Mouse (Mus musculus) liver, embryonic 14.5 days (tissue): ENCODE results near the gene Agrp. TPM values are rescaled to one million over a fixed set of nuclear protein-coding genes. Genes with fewer than 3 reads are reported as not detected.
A peak's percentile ranks its signal among the peaks of the same experiment; 100 is the strongest.

ENCODE experiments used
- ATAC-seq: fragments of 200-750 bp; cut with Nextera tagmentation; 2 replicates; pipeline ENCODE4 v1.8.0; 2017; ENCODE audit warnings: moderate number of reproducible peaks, mild to moderate bottlenecking, moderate library complexity; ENCODE audit not compliant: insufficient read depth
- DNase-seq, 3 experiments: peaks; one replicate each; pipeline ENCODE4 v3.0.0-alpha.2; 2012 to 2013; ENCODE audit warnings: low read depth in 3 of 3, low spot score in 3 of 3
- H3K27ac ChIP-seq: fragments of 300-500 bp; sonication (generic); 2 replicates; pipeline ENCODE4 v1.5.1; 2014; ENCODE audit warnings: moderate library complexity, mild to moderate bottlenecking, control low read depth, inconsistent platforms
- H3K27me3 ChIP-seq: fragments of 300-500 bp; sonication (generic); 2 replicates; pipeline ENCODE4 v1.6.1; 2014; ENCODE audit warnings: mild to moderate bottlenecking, low read length, moderate library complexity; ENCODE audit not compliant: control insufficient read depth, insufficient read depth
- H3K36me3 ChIP-seq: fragments of 300-500 bp; sonication (generic); replicated peaks from 2 replicates; pipeline ENCODE4 v1.6.1; 2014; ENCODE audit warnings: low read depth; ENCODE audit not compliant: control insufficient read depth, insufficient read depth
- H3K4me1 ChIP-seq, 2 experiments: fragments of 200-500 bp in 1 of 2; fragments of 300-500 bp in 1 of 2; sonication (generic) in 1 of 2; replicated peaks; 2 replicates each; pipeline ENCODE4 v1.6.1; 2012 to 2014; ENCODE audit warnings: antibody characterized with exemption in 1 of 2, inconsistent platforms in 1 of 2, low read length in 1 of 2; ENCODE audit not compliant: control insufficient read depth in 2 of 2, insufficient read depth in 2 of 2
- H3K4me2 ChIP-seq: fragments of 300-500 bp; sonication (generic); 2 replicates; pipeline ENCODE4 v1.6.1; 2014; ENCODE audit warnings: low read depth, mild to moderate bottlenecking, control low read depth, moderate library complexity
- H3K4me3 ChIP-seq, 2 experiments: fragments of 200-500 bp in 1 of 2; fragments of 300-500 bp in 1 of 2; sonication (generic) in 1 of 2; 2 replicates each; pipeline ENCODE4 v1.5.1; 2012 to 2014; ENCODE audit warnings: low read depth in 2 of 2, low read length in 2 of 2, mild to moderate bottlenecking in 2 of 2, control low read depth in 1 of 2, inconsistent platforms in 1 of 2, moderate library complexity in 1 of 2; ENCODE audit not compliant: insufficient read depth in 1 of 2
- H3K9ac ChIP-seq: fragments of 300-500 bp; sonication (generic); replicated peaks from 2 replicates; pipeline ENCODE4 v1.6.1; 2014; ENCODE audit warnings: mild to moderate bottlenecking, control low read depth, moderate library complexity
- H3K9me3 ChIP-seq: fragments of 300-500 bp; sonication (generic); 2 replicates; pipeline ENCODE4 v1.6.1; 2016; ENCODE audit warnings: low read length, mixed read lengths; ENCODE audit not compliant: control insufficient read depth
- CTCF ChIP-seq: IDR thresholded peaks from 2 replicates; pipeline ENCODE4 v1.5.1; 2016; ENCODE audit warnings: antibody characterized with exemption, low read depth, control low read depth
- EP300 ChIP-seq: IDR thresholded peaks from 2 replicates; pipeline ENCODE4 v1.6.1; 2016; ENCODE audit warnings: antibody characterized with exemption, low read depth
- WGBS: fragments of 180-500 bp; shearing (Covaris S2); extraction: QIAGEN DNeasy Blood & Tissue Kit; methylation state at CpG from one replicate; pipeline ENCODE4 v1.1.7; 2014; ENCODE audit not compliant: insufficient replicate concordance; 5-methylcytosine and 5-hydroxymethylcytosine counted together
- polyA plus RNA-seq, 2 experiments: library from polyadenylated mRNA; depleted of rRNA in 1 of 2; stranded (reverse) in 1 of 2; unstranded in 1 of 2; fragments of >200 nt; fragmentation: Nextera tagmentation in 1 of 2; extraction: Ambion mirVana in 1 of 2; gene quantifications; 2 replicates each; pipeline versions ENCODE4 v1.2.1 to v1.2.3; 2012 to 2014

Gene Agrp
- polyA plus RNA-seq, 2 experiments, result 0.27 TPM; not detected in 1

- ATAC-seq (no peak), DNase-seq (no peak)
- H3K9ac ChIP-seq, result 0 out of 2 replicates have a peak overlapping the region, but pooled peaks have one; percentile 13
- peaks cover 42% of the 10 kb centered on the region in 2 experiments for H3K4me1 ChIP-seq
- H3K27me3 ChIP-seq, result no peaks in the 10 kb centered on the region
- H3K4me3 ChIP-seq, result no peak overlapping the region
- no peak overlapping the region for H3K27ac ChIP-seq
- WGBS, result 77% methylated on average over 6 of the region's 6 CpGs
- no peaks in the 10 kb centered on the region for H3K9me3 ChIP-seq
- H3K36me3 ChIP-seq, result no peaks in the 10 kb centered on the region; the same call in 1 of the 2 replicates
- TF ChIP-seq CTCF, result no peak
- no peak for TF ChIP-seq EP300
- no peak overlapping the region for H3K4me2 ChIP-seq
Measured at GRCm38 (mm10) chr8:105546384-105547350, 90.5 kb downstream of the Agrp start.

GRCm38 (mm10) chr8:105545249-105545648 lies 91.9 kb downstream of the Agrp start:
- Histone ChIP-seq H3K36me3 (peaks cover 4% of the 10 kb centered on the region), H3K9ac (no peak overlapping the region), H3K4me3 (no peak overlapping the region), H3K27me3 (no peaks in the 10 kb centered on the region), H3K4me2 (no peak overlapping the region), H3K27ac (0 out of 2 replicates have a peak overlapping the region, but pooled peaks have one; percentile 13), H3K9me3 (no peaks in the 10 kb centered on the region), H3K4me1 (peaks cover 50 to 51% of the 10 kb centered on the region in 2 experiments)
- 84% methylated on average over 3 of the region's 3 CpGs for WGBS
- no peak for DNase-seq
- no peak for TF ChIP-seq EP300
- TF ChIP-seq CTCF, result no peak
- ATAC-seq, result no peak

GRCm38 (mm10) chr8:105544544-105545205 lies 92.5 kb downstream of the Agrp start:
- Histone ChIP-seq H3K27ac (peak overlapping the region; percentile 51; the same call in 1 of the 2 replicates), H3K4me3 (no peak overlapping the region), H3K9ac (peak overlapping the region; percentile 0; the same call in 1 of the 2 replicates), H3K36me3 (peaks cover 4% of the 10 kb centered on the region), H3K9me3 (no peaks in the 10 kb centered on the region), H3K4me2 (no peak overlapping the region), H3K4me1 (peaks cover 51 to 52% of the 10 kb centered on the region in 2 experiments), H3K27me3 (no peaks in the 10 kb centered on the region)
- 60% methylated on average over 7 of the region's 7 CpGs for WGBS
- ATAC-seq (no peak), DNase-seq (no peak)
- TF ChIP-seq EP300, result no peak
- TF ChIP-seq CTCF, result no peak

GRCm38 (mm10) chr8:105543703-105544102 lies 93.5 kb downstream of the Agrp start:
- Histone ChIP-seq H3K4me1 (peaks cover 51 to 52% of the 10 kb centered on the region in 2 experiments), H3K9ac (peak overlapping the region; percentile 48), H3K4me2 (peak overlapping the region; percentile 66), H3K27me3 (no peaks in the 10 kb centered on the region), H3K27ac (peak overlapping the region; percentile 51), H3K4me3 (no peak overlapping the region), H3K36me3 (peaks cover 10% of the 10 kb centered on the region), H3K9me3 (no peaks in the 10 kb centered on the region)
- 7% methylated on average over 1 of the region's 1 CpGs for WGBS
- ATAC-seq (no peak), DNase-seq (no peak)
- no peak for TF ChIP-seq CTCF
- TF ChIP-seq EP300, result no peak
